Mouse (Mus musculus): ENCODE measurements around the gene Rnasek.

GRCm38 (mm10) chr11:70236717-70237116, 2.9 kb downstream of the Rnasek start:
- TF ChIP-seq POLR2A (IDR thresholded peaks at IDR 0.05; ENCODE audit: extremely low read depth, insufficient read depth, low read length) (no peak), CTCF (IDR thresholded peaks at IDR 0.05; ENCODE audit: low read depth, low read length) (no peak)
